Mouse (Mus musculus): Measurements from ENCODE around the gene Mycbp2. TPM values are rescaled to one million over a fixed set of nuclear protein-coding genes. Genes with fewer than 3 reads are reported as not detected.

The Mycbp2 gene
- total and polyA plus RNA-seq, 3 experiments = 12.6 to 27.5 (median 26.6) TPM

DNA sequence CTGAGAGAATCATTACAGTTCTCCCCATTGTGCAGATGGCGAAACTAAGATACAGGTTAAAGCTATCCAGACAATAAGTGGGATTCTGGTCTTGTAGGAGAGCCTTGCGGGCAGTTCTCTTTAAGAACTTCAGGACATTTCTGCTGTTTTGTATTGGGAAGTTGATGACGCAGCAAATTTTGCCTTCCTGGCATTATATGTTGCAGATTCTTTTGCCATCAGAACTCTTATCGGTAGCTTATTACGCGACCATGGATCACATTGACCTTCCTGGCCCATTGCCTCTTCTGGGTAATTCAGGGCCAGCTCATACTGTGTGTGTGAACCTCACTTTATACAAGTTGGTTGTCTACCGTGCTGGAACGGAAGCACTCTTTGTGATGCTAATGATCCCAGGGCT lies 272.8 kb downstream of the Mycbp2 start:
- WGBS = 98% methylated on average over 8 of the region's 8 CpGs
- intact Hi-C loops (cut with DNase I) = loop anchor here (2.0 kb wide), 1 partner anchor 13 kb away; no protein-coding TSS in a partner anchor

DNA sequence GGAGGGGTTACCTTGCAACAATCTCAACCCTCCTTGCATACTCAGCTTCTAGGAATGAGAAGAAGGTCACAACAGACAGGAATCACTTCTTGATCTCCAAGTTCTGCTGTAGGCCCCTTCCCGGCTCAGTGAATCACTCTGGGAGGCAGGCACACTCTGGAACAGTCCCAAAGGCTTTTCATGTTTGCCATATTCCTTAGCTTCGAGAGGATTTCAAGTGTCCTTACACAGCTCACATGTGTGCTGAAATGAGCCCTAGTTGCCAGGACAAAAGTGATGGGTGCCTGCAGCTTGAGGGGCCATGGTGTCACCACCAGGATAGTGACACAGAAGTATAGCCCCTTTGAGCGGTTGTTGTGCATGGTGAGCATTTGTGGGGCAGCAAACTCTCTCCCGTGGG lies 273.9 kb downstream of the Mycbp2 start:
- WGBS = 86% methylated on average over 4 of the region's 4 CpGs
- Histone ChIP-seq H3K36me3 (ENCODE audit: control insufficient read depth, insufficient read depth, low read length) (peaks cover 3% of the 10 kb centered on the region; the same call in 1 of the 2 replicates), H3K27me3 (ENCODE audit: control insufficient read depth, insufficient read depth, low read length) (no peaks in the 10 kb centered on the region), H3K9ac (ENCODE audit: low read depth, low read length) (no peak overlapping the region), H3K79me2 (replicated peaks; ENCODE audit: control insufficient read depth, insufficient read depth, low read length) (0 out of 2 replicates have a peak, but pooled peaks cover 2% of the 10 kb centered on the region), H3K27ac (no peak overlapping the region), H3K4me3 (no peak overlapping the region), H3K4me1 (ENCODE audit: control insufficient read depth, insufficient read depth, low read length) (peaks cover 1% of the 10 kb centered on the region; the same call in 1 of the 2 replicates)
- DNase-seq = no peak
- no peak for TF ChIP-seq POLR2A (IDR thresholded peaks at IDR 0.05; ENCODE audit: insufficient read depth, low read depth, low read length)
- TF ChIP-seq CTCF (IDR thresholded peaks at IDR 0.05) = no peak
- no peak for TF ChIP-seq EP300 (IDR thresholded peaks at IDR 0.05; ENCODE audit: insufficient read depth, low read depth, low read length)
- intact Hi-C loops (cut with DNase I) = loop anchor here (2.0 kb wide), 1 partner anchor 14 kb away; no protein-coding TSS in a partner anchor

More for the DNA sequence above, 272.8 kb downstream of the Mycbp2 start:
- Histone ChIP-seq H3K36me3 (ENCODE audit: control insufficient read depth, insufficient read depth, low read length) (peaks cover 6% of the 10 kb centered on the region; the same call in 1 of the 2 replicates), H3K4me1 (ENCODE audit: control insufficient read depth, insufficient read depth, low read length) (peaks cover 1% of the 10 kb centered on the region; the same call in 1 of the 2 replicates), H3K79me2 (replicated peaks; ENCODE audit: control insufficient read depth, insufficient read depth, low read length) (0 out of 2 replicates have a peak, but pooled peaks cover 2% of the 10 kb centered on the region), H3K27ac (no peak overlapping the region), H3K27me3 (ENCODE audit: control insufficient read depth, insufficient read depth, low read length) (no peaks in the 10 kb centered on the region), H3K9ac (ENCODE audit: low read depth, low read length) (no peak overlapping the region), H3K4me3 (no peak overlapping the region)
- DNase-seq = no peak
- no peak for TF ChIP-seq POLR2A (IDR thresholded peaks at IDR 0.05; ENCODE audit: insufficient read depth, low read depth, low read length)
- no peak for TF ChIP-seq CTCF (IDR thresholded peaks at IDR 0.05)
- TF ChIP-seq EP300 (IDR thresholded peaks at IDR 0.05; ENCODE audit: insufficient read depth, low read depth, low read length) = no peak

DNA sequence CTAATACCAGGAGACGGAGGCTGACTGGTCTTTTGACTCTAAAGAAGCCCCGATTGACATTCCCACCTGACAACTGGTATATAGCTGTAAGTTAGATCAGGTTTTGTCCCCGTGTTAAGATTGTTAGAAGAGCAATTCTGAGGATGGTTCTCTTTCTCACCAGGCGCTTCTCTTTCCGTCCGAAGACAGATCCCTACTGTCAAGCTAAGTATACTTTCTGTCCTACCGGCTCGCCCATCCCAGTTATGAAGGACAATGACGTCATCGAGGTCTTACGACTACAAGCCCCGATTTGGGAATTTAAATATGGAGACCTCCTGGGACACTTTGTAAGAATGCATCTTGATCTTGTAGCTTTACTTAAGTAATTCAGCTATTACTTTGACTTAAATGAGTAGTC lies 275.1 kb downstream of the Mycbp2 start:
- H3K9ac ChIP-seq (ENCODE audit: low read depth, low read length) = no peak overlapping the region
- DNase-seq = no peak
- no peaks in the 10 kb centered on the region for H3K79me2 ChIP-seq (replicated peaks; ENCODE audit: control insufficient read depth, insufficient read depth, low read length)
- intact Hi-C loops (cut with DNase I) = no loop called here
- no peak overlapping the region for H3K4me3 ChIP-seq
- H3K27me3 ChIP-seq (ENCODE audit: control insufficient read depth, insufficient read depth, low read length) = no peaks in the 10 kb centered on the region
- TF ChIP-seq POLR2A (IDR thresholded peaks at IDR 0.05; ENCODE audit: insufficient read depth, low read depth, low read length) (no peak), CTCF (IDR thresholded peaks at IDR 0.05) (no peak), EP300 (IDR thresholded peaks at IDR 0.05; ENCODE audit: insufficient read depth, low read depth, low read length) (no peak)
- H3K4me1 ChIP-seq (ENCODE audit: control insufficient read depth, insufficient read depth, low read length) = peaks cover 1% of the 10 kb centered on the region; the same call in 1 of the 2 replicates
- H3K27ac ChIP-seq = no peak overlapping the region
- peaks cover 3% of the 10 kb centered on the region; the same call in 1 of the 2 replicates for H3K36me3 ChIP-seq (ENCODE audit: control insufficient read depth, insufficient read depth, low read length)
- WGBS = 89% methylated on average over 12 of the region's 12 CpGs

DNA sequence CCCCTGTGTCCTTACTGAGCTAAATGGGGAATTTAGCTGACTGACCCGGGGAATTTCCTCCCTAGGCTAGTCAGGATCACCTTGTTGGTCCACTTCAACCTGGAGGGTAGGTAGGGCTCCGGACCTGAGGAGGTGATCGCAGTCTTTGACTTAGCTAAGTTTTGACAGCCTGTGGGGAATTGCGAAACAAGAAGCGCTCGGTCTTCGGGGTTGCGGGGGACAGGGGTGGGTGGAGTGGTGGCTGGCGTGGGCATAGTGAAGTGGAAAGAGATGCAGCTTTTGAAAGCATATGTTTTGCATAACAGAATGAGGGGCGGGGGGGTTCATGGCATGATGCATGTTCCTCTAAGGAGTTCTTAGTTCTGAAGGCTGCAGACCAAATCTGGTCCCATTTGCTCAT lies 275.8 kb downstream of the Mycbp2 start:
- no peaks in the 10 kb centered on the region for H3K79me2 ChIP-seq (replicated peaks; ENCODE audit: control insufficient read depth, insufficient read depth, low read length)
- no peaks in the 10 kb centered on the region for H3K27me3 ChIP-seq (ENCODE audit: control insufficient read depth, insufficient read depth, low read length)
- peak overlapping the region; percentile 98 for H3K9ac ChIP-seq (ENCODE audit: low read depth, low read length)
- no peaks in the 10 kb centered on the region for H3K36me3 ChIP-seq (ENCODE audit: control insufficient read depth, insufficient read depth, low read length)
- peak overlapping the region; percentile 71 for H3K4me3 ChIP-seq
- DNase-seq = peak; percentile 39 to 49
- intact Hi-C loops (cut with DNase I) = loop anchor here (1.0 kb wide), 1 partner anchor 29 kb away; the partner anchor contains the start of gene Fbxl3
- 2% methylated on average over 10 of the region's 10 CpGs for WGBS
- no peak for TF ChIP-seq CTCF (IDR thresholded peaks at IDR 0.05)
- TF ChIP-seq EP300 (IDR thresholded peaks at IDR 0.05; ENCODE audit: insufficient read depth, low read depth, low read length) = no peak
- no peak for TF ChIP-seq POLR2A (IDR thresholded peaks at IDR 0.05; ENCODE audit: insufficient read depth, low read depth, low read length)
- H3K27ac ChIP-seq = peak overlapping the region; percentile 93
- peaks cover 1% of the 10 kb centered on the region; the same call in 1 of the 2 replicates for H3K4me1 ChIP-seq (ENCODE audit: control insufficient read depth, insufficient read depth, low read length)

DNA sequence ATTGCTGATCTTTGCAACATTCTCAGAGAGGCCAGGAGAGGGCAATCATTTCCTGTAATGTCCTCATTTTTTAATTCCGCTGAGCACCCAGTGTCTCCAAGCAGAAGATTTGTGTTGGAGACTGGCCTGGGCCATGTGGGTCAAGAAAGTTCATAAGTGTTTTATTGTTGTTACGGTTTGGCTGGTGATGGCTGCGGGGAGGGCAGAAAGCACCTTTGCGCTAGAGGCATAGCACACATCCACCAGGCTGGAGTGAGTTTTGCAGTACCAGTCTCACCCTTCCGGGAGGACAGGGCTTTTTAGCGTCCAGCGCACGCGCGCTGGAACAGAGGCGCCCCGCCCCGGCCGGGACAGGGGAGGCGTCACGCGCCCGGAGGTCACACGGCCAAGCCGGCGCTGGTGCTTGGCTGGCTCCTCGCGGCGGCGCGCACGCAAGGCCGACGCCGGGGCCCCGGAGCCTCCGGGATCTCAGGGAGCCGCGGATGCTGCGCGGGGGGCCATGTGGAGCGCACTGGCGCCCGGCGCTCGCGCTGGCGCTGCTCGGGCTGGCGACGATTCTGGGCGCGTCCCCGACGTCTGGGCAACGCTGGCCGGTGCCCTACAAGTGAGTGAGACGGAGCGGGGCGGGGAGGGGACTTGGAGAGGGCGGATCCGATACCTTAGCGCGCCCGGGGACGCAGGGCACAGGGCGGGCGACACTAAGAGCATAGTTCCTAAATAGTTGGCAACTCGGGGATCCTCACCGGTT lies 276.6 kb downstream of the Mycbp2 start, which contains the start of gene Cln5:
Gene Cln5, plus strand, starts transcription at position 353 of the 748 bp plus-strand sequence.
- H3K27me3 ChIP-seq (ENCODE audit: control insufficient read depth, insufficient read depth, low read length) = no peaks in the 10 kb centered on the region
- peak; percentile 96 to 98 for DNase-seq
- H3K4me3 ChIP-seq = peak within 1 kb of the TSS; percentile 71
- TF ChIP-seq CTCF (IDR thresholded peaks at IDR 0.05) (peak; percentile 54), POLR2A (IDR thresholded peaks at IDR 0.05; ENCODE audit: insufficient read depth, low read depth, low read length) (peak; percentile 99), EP300 (IDR thresholded peaks at IDR 0.05; ENCODE audit: insufficient read depth, low read depth, low read length) (peak; percentile 28; the same call in 1 of the 2 replicates)
- H3K79me2 ChIP-seq (replicated peaks; ENCODE audit: control insufficient read depth, insufficient read depth, low read length) = no peaks in the 10 kb centered on the region
- H3K9ac ChIP-seq (ENCODE audit: low read depth, low read length) = peak within 1 kb of the TSS; percentile 98
- no peaks in the 10 kb centered on the region for H3K36me3 ChIP-seq (ENCODE audit: control insufficient read depth, insufficient read depth, low read length)
- peak within 1 kb of the TSS; percentile 93 for H3K27ac ChIP-seq
- peaks cover 1% of the 10 kb centered on the region; the same call in 1 of the 2 replicates for H3K4me1 ChIP-seq (ENCODE audit: control insufficient read depth, insufficient read depth, low read length)
- under 1% methylated on average over 65 of the region's 65 CpGs for WGBS
- intact Hi-C loops (cut with DNase I) = loop anchor here (1.0 to 5.0 kb wide), 4 partner anchors 29 to 467 kb away; partner anchors contain the start of gene Fbxl3

All from heart, adult 2 months (tissue).